Mouse (Mus musculus) heart, adult 2 months (tissue): ENCODE results near the gene Gm13696.

Experiments
- CTCF ChIP-seq: fragments of 200-600 bp; IDR thresholded peaks from 2 replicates; pipeline ENCODE4 v1.8.1; 2022; ENCODE audit warnings: antibody characterized with exemption, mild to moderate bottlenecking, moderate library complexity
- EP300 ChIP-seq: fragments of 200-500 bp; IDR thresholded peaks from 2 replicates; pipeline ENCODE4 v1.6.1; 2011; ENCODE audit warnings: low read depth, low read length, control low read depth; ENCODE audit not compliant: insufficient read depth
- POLR2A ChIP-seq: fragments of 200-500 bp; IDR thresholded peaks from 2 replicates; pipeline ENCODE4 v1.6.1; 2011; ENCODE audit warnings: mild to moderate bottlenecking, low read depth, low read length, control low read depth; ENCODE audit not compliant: insufficient read depth

DNA sequence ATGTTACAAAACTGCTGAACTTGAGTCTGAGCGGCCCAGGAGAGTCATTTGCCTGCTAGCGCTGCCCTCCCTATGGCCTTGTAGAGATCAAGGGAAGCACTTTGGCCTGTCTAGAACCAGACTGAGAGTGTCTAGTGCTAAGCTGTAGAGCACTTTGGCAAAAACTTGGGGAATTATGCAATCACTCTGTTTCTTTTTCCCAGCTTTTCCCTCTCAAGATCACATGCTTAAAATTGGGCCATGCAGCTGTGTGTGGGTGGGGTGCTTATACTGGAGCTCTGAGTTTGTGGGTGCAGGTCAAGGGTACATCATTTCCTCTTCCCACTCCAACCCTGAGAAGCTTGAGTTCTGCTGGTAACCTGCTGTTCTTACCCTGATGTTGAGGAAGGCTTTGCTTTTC is 50.0 kb downstream of the Gm13696 start:
- no peak for TF ChIP-seq CTCF
- TF ChIP-seq POLR2A = no peak
- TF ChIP-seq EP300 = 0 out of 2 replicates have a peak, but pooled peaks have one; percentile 24
